ENCODE assay signal across 10 mouse cellular contexts in the genomic region with DNA sequence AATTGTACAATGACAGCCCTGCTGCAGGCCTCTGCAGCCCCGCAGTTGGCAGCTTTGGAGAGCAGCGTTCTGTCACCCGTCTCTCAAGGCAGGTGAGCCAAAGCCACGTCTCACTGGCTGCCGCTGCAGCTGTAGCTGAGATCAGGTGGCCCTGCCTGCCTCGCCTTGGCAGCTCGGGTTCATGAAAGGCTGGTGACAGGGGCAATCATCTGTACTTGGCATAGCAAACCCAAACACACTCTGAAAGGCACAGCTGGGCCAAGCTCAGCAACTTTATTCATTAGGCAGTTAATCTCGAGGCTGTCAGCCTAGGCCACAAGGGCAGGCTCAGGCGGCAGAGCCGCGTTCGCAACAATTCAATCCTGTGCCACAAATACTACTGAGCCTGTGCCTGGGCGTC.
DNase-seq lines count a peak whose midpoint lies in the region; ATAC-seq and TF ChIP-seq lines count a peak whose summit lies in the region.
"Had no signal": no experiment of that assay in that cellular context is flagged by ENCODE, and none has a peak within 500 bp of the region (broad histone marks: within the 10 kb centered on the region; RNA-seq: fewer than 3 reads in every experiment).

No protein-coding gene starts in this region.

- no peak overlapping the region for H3K4me3 ChIP-seq in forebrain, embryonic 12.5 days (replicated peaks)
- no peak overlapping the region for H3K4me3 ChIP-seq in forebrain, embryonic 10.5 days
- no peak overlapping the region for H3K4me3 ChIP-seq in midbrain, postnatal 0 days (ENCODE audit: low read depth, low read length)
- H3K4me3 ChIP-seq: limb, embryonic 12.5 days had no signal

- WGBS in forebrain, embryonic 12.5 days, result 30% methylated on average over 13 of the region's 13 CpGs
- WGBS in forebrain, embryonic 10.5 days, result 69% methylated on average over 13 of the region's 13 CpGs
- 31% methylated on average over 13 of the region's 13 CpGs for WGBS in midbrain, postnatal 0 days

- peaks cover 29% of the 10 kb centered on the region for H3K27me3 ChIP-seq in forebrain, embryonic 12.5 days
- peaks cover 21% of the 10 kb centered on the region for H3K27me3 ChIP-seq in forebrain, embryonic 10.5 days (ENCODE audit: poor library complexity, severe bottlenecking)
- H3K27me3 ChIP-seq in midbrain, postnatal 0 days (ENCODE audit: insufficient read depth, low read length), result no peaks in the 10 kb centered on the region

- peaks cover 15% of the 10 kb centered on the region for H3K4me1 ChIP-seq in forebrain, embryonic 12.5 days
- peaks cover 21% of the 10 kb centered on the region for H3K4me1 ChIP-seq in forebrain, embryonic 10.5 days
- no peaks in the 10 kb centered on the region for H3K4me1 ChIP-seq in midbrain, postnatal 0 days (ENCODE audit: insufficient read depth, low read length)

- no peak overlapping the region for H3K9ac ChIP-seq in forebrain, embryonic 12.5 days
- no peak overlapping the region for H3K9ac ChIP-seq in midbrain, postnatal 0 days (replicated peaks; ENCODE audit: low read length, poor library complexity, severe bottlenecking)
- H3K9ac ChIP-seq: limb, embryonic 12.5 days had no signal

- TF ChIP-seq CTCF in midbrain, postnatal 0 days (IDR thresholded peaks at IDR 0.05), result no peak

- peak; percentile 60; the same call in 1 of the 2 replicates for ATAC-seq in forebrain, embryonic 12.5 days (ENCODE audit: low FRiP score)
- ATAC-seq in midbrain, postnatal 0 days (ENCODE audit: low FRiP score), result no peak
- ATAC-seq: Patski had no signal

- no peaks in the 10 kb centered on the region for H3K36me3 ChIP-seq in forebrain, embryonic 12.5 days (replicated peaks)
- H3K36me3 ChIP-seq in forebrain, embryonic 10.5 days (replicated peaks), result no peaks in the 10 kb centered on the region
- H3K36me3 ChIP-seq in midbrain, postnatal 0 days (ENCODE audit: insufficient read depth, low read length), result no peaks in the 10 kb centered on the region
- H3K36me3 ChIP-seq: limb, embryonic 12.5 days had no signal

- no peak overlapping the region for H3K4me2 ChIP-seq in forebrain, embryonic 12.5 days
- no peak overlapping the region for H3K4me2 ChIP-seq in midbrain, postnatal 0 days (ENCODE audit: low read depth, low read length, poor library complexity, severe bottlenecking)
- H3K4me2 ChIP-seq: limb, embryonic 12.5 days had no signal

- peak overlapping the region; percentile 33 for H3K27ac ChIP-seq in forebrain, embryonic 12.5 days
- no peak overlapping the region for H3K27ac ChIP-seq in forebrain, embryonic 10.5 days
- H3K27ac ChIP-seq in midbrain, postnatal 0 days (ENCODE audit: low read depth, low read length), result no peak overlapping the region
- H3K27ac ChIP-seq: limb, embryonic 12.5 days had no signal

- no peaks in the 10 kb centered on the region for H3K9me3 ChIP-seq in forebrain, embryonic 12.5 days
- no peaks in the 10 kb centered on the region for H3K9me3 ChIP-seq in forebrain, embryonic 10.5 days
- no peaks in the 10 kb centered on the region for H3K9me3 ChIP-seq in midbrain, postnatal 0 days (ENCODE audit: low read length)
- H3K9me3 ChIP-seq: limb, embryonic 12.5 days had no signal

- no peak for DNase-seq in forebrain, embryonic 10.5 days (ENCODE audit: extremely low spot score, low spot score)
- peak; percentile 9 for DNase-seq in gastrocnemius, postnatal 10 days
- DNase-seq in kidney, adult 9 months, result peak; percentile 67
- peak; percentile 54 for DNase-seq in midbrain, postnatal 0 days (ENCODE audit: low spot score)
- DNase-seq in thymus, adult 18-20 months, result no peak
- no peak for DNase-seq in spleen, postnatal 36 days (ENCODE audit: low spot score in 2 of 2)
- no peak for DNase-seq in urinary bladder, postnatal 4 days (ENCODE audit: low spot score in 2 of 2)

Comparison
In these comparisons a context has a peak if more than half of its experiments do, and no peak if none do; other contexts are left out.
1. DNase-seq: peak in gastrocnemius, postnatal 10 days (single experiment), kidney, adult 9 months (single experiment) and midbrain, postnatal 0 days (single experiment); none in forebrain, embryonic 10.5 days (single experiment), thymus, adult 18-20 months (0 of 2), spleen, postnatal 36 days (0 of 2) and urinary bladder, postnatal 4 days (0 of 2).